Mouse (Mus musculus): ENCODE measurements around the gene Hspb7. TPM values are rescaled to one million over a fixed set of nuclear protein-coding genes. Genes with fewer than 3 reads are reported as not detected.
A peak's percentile ranks its signal among the peaks of the same experiment; 100 is the strongest.

The Hspb7 gene
- total RNA-seq, 2 experiments from 2014 or later, result not detected

- peak; percentile 98 for ATAC-seq (ENCODE audit: poor library complexity, severe bottlenecking)
These were observed 984 bp upstream of the Hspb7 start for GRCm38 (mm10) chr4:141419398-141420191.

GRCm38 (mm10) chr4:141420886-141421285 lies 307 bp downstream of the Hspb7 start:
- ATAC-seq (ENCODE audit: poor library complexity, severe bottlenecking), result no peak

GRCm38 (mm10) chr4:141421423-141421822 lies 844 bp downstream of the Hspb7 start:
- ATAC-seq (ENCODE audit: poor library complexity, severe bottlenecking), result no peak

GRCm38 (mm10) chr4:141422841-141423240 lies 2.3 kb downstream of the Hspb7 start:
- ATAC-seq (ENCODE audit: poor library complexity, severe bottlenecking), result no peak

GRCm38 (mm10) chr4:141423288-141423687 lies 2.7 kb downstream of the Hspb7 start:
- no peak for ATAC-seq (ENCODE audit: poor library complexity, severe bottlenecking)

- ATAC-seq (ENCODE audit: poor library complexity, severe bottlenecking), result no peak
These were observed 3.3 kb downstream of the Hspb7 start for GRCm38 (mm10) chr4:141423691-141424431.

- peak; percentile 52 for ATAC-seq (ENCODE audit: poor library complexity, severe bottlenecking)
These were observed 5.2 kb downstream of the Hspb7 start for GRCm38 (mm10) chr4:141425484-141426479.

GRCm38 (mm10) chr4:141426796-141427745 lies 6.5 kb downstream of the Hspb7 start:
- ATAC-seq (ENCODE audit: poor library complexity, severe bottlenecking), result no peak

- no peak for ATAC-seq (ENCODE audit: poor library complexity, severe bottlenecking)
These were observed 7.3 kb downstream of the Hspb7 start for GRCm38 (mm10) chr4:141427921-141428320.

GRCm38 (mm10) chr4:141429381-141429780 lies 8.8 kb downstream of the Hspb7 start:
- ATAC-seq (ENCODE audit: poor library complexity, severe bottlenecking), result no peak

- ATAC-seq (ENCODE audit: poor library complexity, severe bottlenecking), result no peak
These were observed 9.3 kb downstream of the Hspb7 start for GRCm38 (mm10) chr4:141429847-141430246.

GRCm38 (mm10) chr4:141430997-141431396 lies 10.4 kb downstream of the Hspb7 start:
- peak; percentile 94 for ATAC-seq (ENCODE audit: poor library complexity, severe bottlenecking)

GRCm38 (mm10) chr4:141432666-141433065 lies 12.1 kb downstream of the Hspb7 start:
- ATAC-seq (ENCODE audit: poor library complexity, severe bottlenecking), result no peak

GRCm38 (mm10) chr4:141433191-141433590 lies 12.6 kb downstream of the Hspb7 start:
- ATAC-seq (ENCODE audit: poor library complexity, severe bottlenecking), result no peak

- ATAC-seq (ENCODE audit: poor library complexity, severe bottlenecking), result no peak
These were observed 15.4 kb downstream of the Hspb7 start, which contains the start of gene Srarp for GRCm38 (mm10) chr4:141435974-141436373. Gene Srarp, minus strand, starts transcription at chr4:141436105.

- no peak for ATAC-seq (ENCODE audit: poor library complexity, severe bottlenecking)
These were observed 18.7 kb downstream of the Hspb7 start for GRCm38 (mm10) chr4:141439083-141439803.

- ATAC-seq (ENCODE audit: poor library complexity, severe bottlenecking), result no peak
These were observed 20.3 kb downstream of the Hspb7 start for GRCm38 (mm10) chr4:141440877-141441276.

- 0 out of 2 replicates have a peak, but pooled peaks have one; percentile 5 for ATAC-seq (ENCODE audit: poor library complexity, severe bottlenecking)
These were observed 23.3 kb downstream of the Hspb7 start for GRCm38 (mm10) chr4:141443641-141444429.

Measured in megakaryocyte, adult 5-6 weeks (primary cell).